Mouse (Mus musculus): ENCODE measurements around the gene Btg4.

The Btg4 gene

DNA sequence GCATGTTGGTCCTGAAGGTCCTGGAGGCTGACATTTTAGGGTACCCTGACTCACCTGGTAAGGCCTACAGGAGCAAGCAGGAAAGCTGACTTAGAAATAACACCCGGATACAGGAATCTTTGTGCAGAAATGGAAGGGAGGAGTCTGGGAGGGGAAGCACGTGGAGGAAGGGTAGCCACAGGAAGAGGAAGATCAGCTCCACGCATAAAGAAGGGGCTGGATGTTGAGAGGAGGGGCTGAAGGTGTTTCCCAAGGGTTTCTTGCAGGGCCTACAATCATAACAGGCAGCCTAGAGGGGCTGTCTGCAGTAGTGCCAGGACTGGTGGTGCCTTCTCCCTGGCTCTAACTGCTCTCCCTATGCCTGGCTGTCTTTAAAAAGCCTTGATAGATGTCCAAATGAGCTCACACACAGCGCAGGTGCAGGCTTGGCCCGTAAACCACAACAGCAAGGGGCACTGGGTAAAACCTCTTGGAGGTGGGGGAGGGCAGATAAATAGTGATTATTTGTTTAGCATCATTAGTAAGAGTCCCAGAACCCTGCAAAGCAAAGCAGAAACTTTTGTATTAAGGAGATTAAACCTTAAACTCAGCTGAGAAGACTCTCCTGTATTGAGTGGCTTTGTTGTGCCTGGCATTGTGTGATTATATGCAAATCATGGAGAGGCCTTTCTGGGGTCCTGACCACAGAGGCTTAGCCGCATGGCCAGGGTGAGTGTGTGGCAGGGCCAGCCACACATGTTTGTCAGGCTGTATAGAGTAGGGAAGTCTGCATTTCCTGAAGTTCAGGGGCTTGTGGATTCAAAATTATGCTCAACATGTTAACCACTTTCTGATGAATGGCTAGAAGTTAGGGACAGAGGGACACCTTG lies 104.8 kb downstream of the Btg4 start, which contains the start of gene Gm32742:
Gene Gm32742, minus strand, starts transcription at position 206 of the 869 bp plus-strand sequence.
- no peak for DNase-seq (ENCODE audit: low read depth in 2 of 2, low spot score in 2 of 2)

DNA sequence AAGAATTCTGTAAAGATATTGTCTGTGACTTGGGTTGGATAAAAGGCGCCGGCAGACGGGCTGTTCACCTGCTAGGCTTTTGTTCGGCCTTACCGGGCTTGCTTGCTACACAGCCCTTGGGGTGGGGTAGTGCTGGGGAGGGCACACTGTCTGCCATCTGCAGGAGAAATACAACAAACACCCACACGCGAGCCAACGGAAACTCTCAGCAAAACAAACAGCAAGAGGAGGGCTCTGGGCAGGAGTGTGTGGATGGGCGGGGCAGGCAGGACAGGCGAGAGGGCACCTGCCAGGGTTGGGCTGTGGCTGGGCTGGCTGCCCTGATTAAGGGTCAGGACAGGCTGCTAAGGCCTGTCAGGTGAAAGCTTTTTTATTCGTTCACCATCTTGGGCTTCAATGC lies 107.3 kb downstream of the Btg4 start:
- DNase-seq (ENCODE audit: low read depth in 2 of 2, low spot score in 2 of 2), result no peak

DNA sequence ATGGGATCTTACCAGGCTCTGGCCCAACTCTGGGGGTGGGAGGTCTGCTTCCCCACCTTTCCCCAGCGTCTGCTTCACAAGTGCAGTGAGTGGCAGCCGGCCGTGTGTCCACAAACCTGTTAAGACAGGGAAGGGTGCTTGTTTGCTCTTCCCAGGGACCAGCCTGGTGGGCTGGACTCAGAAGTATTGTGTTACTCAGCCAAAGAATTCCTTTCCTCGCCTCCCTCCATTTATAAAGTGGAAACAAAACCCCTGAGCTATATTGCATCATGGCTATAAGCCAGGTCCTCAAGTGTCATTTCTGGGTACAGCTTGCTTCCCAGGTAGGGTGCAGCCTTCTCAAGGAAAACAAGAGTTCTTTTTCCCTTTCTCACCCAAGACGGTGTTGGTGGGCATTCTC lies 108.0 kb downstream of the Btg4 start:
- no peak for DNase-seq (ENCODE audit: low read depth in 2 of 2, low spot score in 2 of 2)

DNA sequence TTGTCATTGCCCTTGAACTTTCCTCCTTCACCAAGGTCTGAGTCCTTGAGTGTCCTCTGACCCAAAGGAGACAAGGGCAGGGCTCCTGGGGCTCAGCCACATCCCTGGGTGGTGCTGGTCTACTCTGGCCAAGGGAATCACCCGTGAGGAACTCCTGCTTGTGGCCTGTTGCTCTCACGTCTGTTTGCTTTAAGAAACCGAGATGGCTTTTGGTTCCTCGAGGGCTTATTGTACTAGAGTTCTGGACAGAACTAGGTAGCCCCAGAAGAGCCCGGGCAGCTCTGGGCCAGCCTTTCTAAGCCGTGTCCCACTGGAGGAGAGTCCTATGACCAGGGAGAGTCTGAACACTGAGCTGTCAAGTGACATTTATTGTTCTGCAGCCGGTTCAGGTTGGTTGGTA lies 108.4 kb downstream of the Btg4 start:
- DNase-seq (ENCODE audit: low read depth in 2 of 2, low spot score in 2 of 2), result no peak
